Mouse (Mus musculus): Measurements from ENCODE around the gene Spz1.
"Not testable (repeated sequence)": the region's sequence is repeated elsewhere in the genome, so short reads cannot be mapped to it uniquely, and the experiment has no call there.

Spz1 gene

DNA sequence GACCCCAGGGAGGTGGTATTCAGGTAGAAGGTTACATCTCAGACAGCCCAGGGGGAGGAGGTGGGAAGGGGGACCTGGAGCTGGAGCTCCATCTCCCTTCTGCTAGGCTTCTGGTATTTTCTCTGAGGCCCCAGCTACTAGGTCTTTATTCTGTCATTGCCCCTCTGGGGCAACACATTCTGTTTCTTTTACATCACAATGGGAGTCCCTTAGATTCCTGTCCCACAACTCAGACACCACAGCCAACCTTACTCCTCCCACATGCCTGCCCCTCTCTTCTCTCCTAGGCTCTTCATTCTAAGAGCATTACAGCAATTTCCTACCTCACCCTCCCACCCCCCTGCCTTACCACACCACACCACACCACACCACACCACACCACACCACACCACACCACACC is at the start of gene Spz1:
Spz1 (minus strand) TSS at position 101 of the 400 bp plus-strand sequence.
- DNase-seq (ENCODE audit: low read depth): no peak

- DNase-seq (ENCODE audit: low read depth): peak; percentile 27
Measured at GRCm38 (mm10) chr13:92616459-92616858, 40.5 kb upstream of the Spz1 start.

DNA sequence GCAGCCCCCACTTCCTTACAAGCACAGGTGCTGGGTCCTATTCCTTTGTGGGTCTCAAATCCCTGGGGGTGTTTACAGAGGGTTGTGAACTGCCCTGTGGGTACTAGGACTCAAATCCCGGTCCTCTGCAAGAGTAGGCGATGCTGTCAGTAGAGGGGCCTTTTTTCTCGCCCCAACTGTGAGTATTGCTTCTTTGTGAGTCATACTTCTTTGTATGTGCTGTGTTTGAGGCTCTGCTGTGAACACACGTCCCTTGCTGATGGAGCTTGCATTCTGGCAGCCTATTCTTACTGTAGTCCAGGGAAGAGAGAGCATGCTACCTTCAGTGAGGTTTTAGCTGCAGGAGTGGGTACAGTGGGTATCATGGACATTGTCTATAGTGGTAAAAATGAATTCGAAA is 39.2 kb upstream of the Spz1 start:
- DNase-seq (ENCODE audit: low read depth): no peak

GRCm38 (mm10) chr13:92613094-92613493 is 37.1 kb upstream of the Spz1 start:
- DNase-seq (ENCODE audit: low read depth): peak; percentile 50

- DNase-seq (ENCODE audit: low read depth): no peak
Measured at GRCm38 (mm10) chr13:92611917-92612316, 35.9 kb upstream of the Spz1 start.

GRCm38 (mm10) chr13:92611254-92611784 is 35.3 kb upstream of the Spz1 start:
- peak; percentile 52 for DNase-seq (ENCODE audit: low read depth)

DNA sequence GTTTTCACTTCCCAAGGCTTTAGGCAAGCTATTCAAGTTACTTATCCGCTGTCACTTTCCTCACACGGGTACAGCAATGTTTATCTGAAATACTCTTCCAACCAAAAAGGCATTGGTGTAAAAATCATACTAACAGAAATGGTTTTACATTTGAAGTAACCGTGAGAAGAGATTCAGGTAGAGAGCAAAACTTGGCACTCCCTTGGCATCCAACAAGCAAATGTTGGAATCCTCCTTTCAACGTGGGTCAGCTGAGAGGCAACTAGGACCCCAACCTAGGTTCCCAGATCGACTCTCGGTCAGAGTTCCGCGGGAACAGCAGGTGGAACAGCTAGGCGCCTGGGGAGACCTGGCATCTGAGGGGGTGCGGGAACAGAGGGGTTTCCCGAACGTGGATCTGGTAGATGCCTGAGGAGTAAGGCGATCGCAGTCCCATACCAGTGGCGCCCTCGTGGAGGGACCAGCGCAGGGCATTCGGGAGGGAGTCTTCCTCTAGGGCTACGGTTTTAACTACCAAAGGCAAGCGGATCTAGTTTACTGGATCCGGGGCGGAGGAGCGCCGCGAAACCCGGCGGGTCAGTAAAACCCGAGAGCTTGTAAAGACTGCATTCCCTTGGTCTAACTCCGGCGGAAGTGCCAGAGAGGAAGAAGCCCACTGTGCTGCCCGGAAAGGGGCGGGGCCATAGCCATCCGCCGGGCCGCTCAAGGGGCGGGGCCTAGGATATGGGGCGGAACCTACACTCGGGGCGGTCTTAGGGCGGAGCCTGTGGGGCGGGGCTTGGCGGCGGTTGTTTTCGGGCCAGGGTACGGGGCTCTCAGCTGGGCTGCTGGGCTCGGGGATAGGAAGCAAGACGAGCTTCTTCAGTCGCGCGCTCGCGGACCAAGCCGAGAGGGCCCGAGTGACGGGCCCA is 34.6 kb upstream of the Spz1 start, which contains the start of gene Serinc5:
Serinc5 (plus strand) TSS at position 781 of the 911 bp plus-strand sequence.
- peak; percentile 95 for DNase-seq (ENCODE audit: low read depth)

DNA sequence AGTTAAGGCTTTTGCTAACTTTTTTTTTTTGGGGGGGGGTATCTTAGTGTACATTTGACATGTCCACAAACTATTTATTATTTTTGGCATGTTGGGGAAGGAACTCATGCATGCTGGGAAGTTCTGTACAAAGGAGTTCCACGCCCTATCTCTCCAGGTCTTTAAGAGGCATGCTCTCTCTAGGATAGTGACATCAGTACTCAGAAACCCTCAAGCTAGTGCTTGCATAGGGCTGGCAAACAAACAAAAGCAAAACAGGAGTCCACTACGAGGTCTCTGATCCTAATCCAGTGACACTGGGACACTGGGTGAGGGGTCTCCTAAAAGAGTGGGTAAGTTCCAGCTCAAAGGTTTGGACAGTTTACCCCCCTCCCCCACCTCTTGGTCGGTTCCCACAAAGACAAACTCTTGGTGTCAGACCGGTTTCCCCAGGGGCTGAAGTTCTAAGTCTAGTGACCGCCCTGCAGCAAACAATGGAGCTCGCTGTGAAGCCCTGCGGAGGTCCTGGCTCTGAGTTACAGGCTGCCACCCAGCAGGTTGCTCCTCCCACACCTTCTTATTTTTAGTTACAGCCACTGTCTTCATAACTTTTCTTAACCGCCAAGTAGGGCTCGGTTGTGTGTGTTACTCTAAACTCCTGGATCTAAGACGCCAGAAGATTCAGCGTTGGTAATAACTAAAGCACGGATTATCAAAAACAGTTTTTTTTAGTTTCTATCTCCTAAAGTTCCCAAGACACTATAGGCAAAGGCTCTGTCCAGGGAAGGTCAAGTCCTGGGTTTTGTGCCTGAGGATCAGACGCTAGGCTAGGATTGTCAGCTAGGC is 33.7 kb upstream of the Spz1 start:
- DNase-seq (ENCODE audit: low read depth): no peak

GRCm38 (mm10) chr13:92605306-92605705 is 29.3 kb upstream of the Spz1 start:
- DNase-seq (ENCODE audit: low read depth): not testable (repeated sequence)

- no peak for DNase-seq (ENCODE audit: low read depth)
Measured at GRCm38 (mm10) chr13:92595424-92595823, 19.5 kb upstream of the Spz1 start.

DNA sequence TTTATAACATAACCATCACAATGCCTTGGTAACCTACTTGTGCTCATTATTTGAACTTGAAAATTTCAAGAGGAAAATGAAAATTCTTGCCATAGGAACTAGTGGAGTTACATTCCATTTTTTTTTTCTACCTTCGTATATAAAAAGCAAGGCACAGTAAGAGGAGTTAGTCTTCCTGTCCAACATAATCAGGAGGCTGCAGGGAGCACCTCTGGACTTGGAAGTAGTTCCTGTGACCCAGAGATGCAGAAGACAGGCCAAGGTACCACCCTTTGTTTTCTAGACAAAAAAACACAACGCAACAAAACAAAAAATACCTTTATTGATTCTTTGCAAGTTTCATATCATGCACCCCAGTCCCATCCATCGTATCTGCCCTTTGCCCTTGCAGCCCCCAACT is 18.9 kb upstream of the Spz1 start:
- no peak for DNase-seq (ENCODE audit: low read depth)

- no peak for DNase-seq (ENCODE audit: low read depth)
Measured at GRCm38 (mm10) chr13:92594481-92594880, 18.5 kb upstream of the Spz1 start.

GRCm38 (mm10) chr13:92593731-92594396 is 17.9 kb upstream of the Spz1 start:
- DNase-seq (ENCODE audit: low read depth): no peak

DNA sequence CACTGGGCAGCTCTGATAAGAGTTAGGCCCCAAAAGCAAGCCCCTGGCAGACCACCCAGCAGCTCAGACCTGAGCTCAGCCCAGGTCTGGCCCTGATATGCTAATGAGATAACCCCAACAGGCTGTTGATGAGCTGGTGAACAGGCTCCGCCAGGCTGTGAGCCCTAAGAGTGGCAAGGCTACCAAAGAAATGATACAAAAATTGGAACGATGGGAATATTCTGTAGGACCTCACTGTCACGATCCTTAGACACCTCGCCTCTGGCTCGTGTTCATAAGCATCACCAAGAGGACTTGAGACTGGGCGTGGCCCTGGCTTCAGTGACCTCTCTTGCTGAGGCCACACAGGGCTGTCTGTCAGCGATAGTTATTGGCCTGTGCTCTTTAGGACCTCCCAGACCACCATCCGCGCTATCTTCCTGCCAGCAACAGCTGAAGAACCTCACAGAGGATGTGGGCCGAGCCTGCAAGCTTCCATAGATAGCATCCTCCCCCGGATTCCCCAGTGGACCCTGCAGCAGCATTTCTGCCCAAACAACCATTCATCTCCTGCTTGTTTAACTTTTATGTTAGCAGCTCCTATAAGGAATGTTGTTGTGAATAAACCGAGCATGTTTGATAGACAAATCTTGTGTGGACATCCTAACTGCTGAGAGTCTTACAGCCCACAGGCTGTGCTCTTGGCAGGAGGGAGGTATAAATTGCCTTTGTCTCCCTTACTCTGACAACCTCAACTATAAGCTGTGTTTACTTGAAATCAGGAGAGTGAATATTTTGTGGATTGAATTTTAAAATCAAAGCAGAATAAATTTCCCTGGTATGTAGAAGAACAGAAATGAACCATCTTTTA is 17.0 kb upstream of the Spz1 start:
- DNase-seq (ENCODE audit: low read depth): no peak

GRCm38 (mm10) chr13:92592268-92592785 is 16.4 kb upstream of the Spz1 start:
- no peak for DNase-seq (ENCODE audit: low read depth)

- DNase-seq (ENCODE audit: low read depth): no peak
Measured at GRCm38 (mm10) chr13:92591225-92591624, 15.3 kb upstream of the Spz1 start.

GRCm38 (mm10) chr13:92589255-92589654 is 13.3 kb upstream of the Spz1 start:
- peak; percentile 8 for DNase-seq (ENCODE audit: low read depth)

GRCm38 (mm10) chr13:92588704-92589103 is 12.7 kb upstream of the Spz1 start:
- DNase-seq (ENCODE audit: low read depth): no peak

DNA sequence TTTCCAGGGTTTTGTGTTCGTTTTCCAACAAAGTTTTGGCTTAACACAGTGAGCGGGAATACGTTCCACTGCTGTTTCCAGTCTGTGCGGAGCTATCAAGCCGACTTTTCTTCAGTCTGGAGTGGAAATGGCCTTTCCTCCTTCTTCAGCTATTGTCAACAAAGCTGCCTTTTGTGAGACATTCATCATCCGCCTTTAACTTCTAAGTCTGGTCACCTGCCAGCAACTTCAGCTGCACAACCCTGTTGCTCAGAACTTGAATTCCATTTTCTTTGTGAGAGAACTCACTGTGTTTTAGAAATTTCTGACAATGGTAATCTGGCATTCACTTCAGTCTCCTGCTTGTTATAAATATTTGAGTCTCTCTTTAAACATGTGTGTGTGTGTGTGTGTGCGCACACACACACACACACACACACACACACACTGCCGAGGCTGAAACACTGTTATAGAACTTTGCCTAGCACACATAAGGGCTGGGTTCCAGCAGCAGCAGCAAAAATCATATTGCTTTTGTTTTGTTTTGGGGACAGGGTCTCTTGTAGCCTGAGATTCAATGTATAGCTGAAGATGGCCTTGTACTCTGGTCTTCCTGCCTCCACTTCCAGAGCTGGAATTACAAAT is 8.2 kb upstream of the Spz1 start:
- peak; percentile 49 for DNase-seq (ENCODE audit: low read depth)
